ENCODE assay signal across 9 mouse cellular contexts in genomic region chr12:79880346-79880745, GRCm38 (mm10).
DNase-seq lines count a peak whose midpoint lies in the region; ATAC-seq and TF ChIP-seq lines count a peak whose summit lies in the region.
"Had no signal": no experiment of that assay in that cellular context is flagged by ENCODE, and none has a peak within 500 bp of the region (broad histone marks: within the 10 kb centered on the region; RNA-seq: fewer than 3 reads in every experiment).

No protein-coding gene starts in this region.

- peak overlapping the region; percentile 91 for H3K27ac ChIP-seq in gastrocnemius, adult 2 months
- peak overlapping the region; percentile 91 for H3K27ac ChIP-seq in midbrain, embryonic 10.5 days (replicated peaks)
- H3K27ac ChIP-seq in midbrain, postnatal 0 days (ENCODE audit: low read depth, low read length): no peak overlapping the region
- peak overlapping the region; percentile 37; the same call in 1 of the 2 replicates for H3K27ac ChIP-seq in intestine, postnatal 0 days (ENCODE audit: low read depth, low read length)
- H3K27ac ChIP-seq in stomach, embryonic 16.5 days (ENCODE audit: low read length): peak overlapping the region; percentile 80

- H3K9me3 ChIP-seq in midbrain, embryonic 10.5 days (replicated peaks): 0 out of 2 replicates have a peak, but pooled peaks cover 5% of the 10 kb centered on the region
- no peaks in the 10 kb centered on the region for H3K9me3 ChIP-seq in midbrain, postnatal 0 days (ENCODE audit: low read length)
- no peaks in the 10 kb centered on the region for H3K9me3 ChIP-seq in intestine, postnatal 0 days (ENCODE audit: control insufficient read depth)
- H3K9me3 ChIP-seq in stomach, embryonic 16.5 days (replicated peaks; ENCODE audit: control insufficient read depth, low read length): peaks cover 7% of the 10 kb centered on the region; the same call in 1 of the 2 replicates

- no peak overlapping the region for H3K9ac ChIP-seq in midbrain, postnatal 0 days (replicated peaks; ENCODE audit: low read length, poor library complexity, severe bottlenecking)
- H3K9ac ChIP-seq in intestine, postnatal 0 days (ENCODE audit: low read depth, low read length): no peak overlapping the region
- H3K9ac ChIP-seq in stomach, embryonic 16.5 days (ENCODE audit: low read length): peak overlapping the region; percentile 47; the same call in 1 of the 2 replicates

- no peak overlapping the region for H3K4me2 ChIP-seq in midbrain, postnatal 0 days (ENCODE audit: low read depth, low read length, poor library complexity, severe bottlenecking)
- no peak overlapping the region for H3K4me2 ChIP-seq in intestine, postnatal 0 days (replicated peaks; ENCODE audit: low read depth)
- no peak overlapping the region for H3K4me2 ChIP-seq in stomach, embryonic 16.5 days (ENCODE audit: low read depth, low read length)

- no peak for TF ChIP-seq CTCF in gastrocnemius, adult 2 months (IDR thresholded peaks at IDR 0.05)
- no peak for TF ChIP-seq CTCF in midbrain, postnatal 0 days (IDR thresholded peaks at IDR 0.05)
- TF ChIP-seq CTCF in intestine, postnatal 0 days (IDR thresholded peaks at IDR 0.05; ENCODE audit: low read depth): no peak

- H3K4me3 ChIP-seq in gastrocnemius, adult 2 months: peak overlapping the region; percentile 54; the same call in 1 of the 2 replicates
- no peak overlapping the region for H3K4me3 ChIP-seq in midbrain, embryonic 10.5 days
- no peak overlapping the region for H3K4me3 ChIP-seq in midbrain, postnatal 0 days (ENCODE audit: low read depth, low read length)
- no peak overlapping the region for H3K4me3 ChIP-seq in intestine, postnatal 0 days (ENCODE audit: low read depth, low read length)
- H3K4me3 ChIP-seq in stomach, embryonic 16.5 days (replicated peaks; ENCODE audit: low read length): no peak overlapping the region
- H3K4me3 ChIP-seq: megakaryocyte, embryonic 14.5 days had no signal

- no peak for ATAC-seq in midbrain, postnatal 0 days (ENCODE audit: low FRiP score)
- ATAC-seq in intestine, postnatal 0 days: no peak
- no peak for ATAC-seq in stomach, embryonic 16.5 days (ENCODE audit: insufficient read depth, low FRiP score)
- ATAC-seq in erythroblast, adult 5-6 weeks (replicated peaks; ENCODE audit: low FRiP score, poor library complexity, severe bottlenecking): no peak

- WGBS in midbrain, embryonic 10.5 days: 84% methylated on average over 4 of the region's 4 CpGs
- WGBS in midbrain, postnatal 0 days: 52% methylated on average over 4 of the region's 4 CpGs
- 77% methylated on average over 4 of the region's 4 CpGs for WGBS in intestine, postnatal 0 days
- 62% methylated on average over 4 of the region's 4 CpGs for WGBS in stomach, embryonic 16.5 days

- DNase-seq in gastrocnemius, adult 2 months: no peak
- DNase-seq in gastrocnemius, postnatal 10 days: no peak
- DNase-seq in midbrain, embryonic 10.5 days (ENCODE audit: low spot score): no peak
- DNase-seq in midbrain, postnatal 0 days (ENCODE audit: low spot score): no peak
- no peak for DNase-seq in B cell, adult 2 months

- intact Hi-C loops in gastrocnemius, adult 2 months (cut with DNase I): loop anchor here (10.0 kb wide), 1 partner anchor 346 kb away; no protein-coding TSS in a partner anchor

- H3K27me3 ChIP-seq in midbrain, embryonic 10.5 days (ENCODE audit: low read depth, poor library complexity, severe bottlenecking): 0 out of 2 replicates have a peak, but pooled peaks cover 3% of the 10 kb centered on the region
- H3K27me3 ChIP-seq in midbrain, postnatal 0 days (ENCODE audit: insufficient read depth, low read length): no peaks in the 10 kb centered on the region
- no peaks in the 10 kb centered on the region for H3K27me3 ChIP-seq in intestine, postnatal 0 days (replicated peaks; ENCODE audit: control insufficient read depth, insufficient read depth, low read length)
- no peaks in the 10 kb centered on the region for H3K27me3 ChIP-seq in stomach, embryonic 16.5 days (ENCODE audit: control insufficient read depth, insufficient read depth, low read length)

- H3K36me3 ChIP-seq in midbrain, embryonic 10.5 days: no peaks in the 10 kb centered on the region
- no peaks in the 10 kb centered on the region for H3K36me3 ChIP-seq in midbrain, postnatal 0 days (ENCODE audit: insufficient read depth, low read length)
- no peaks in the 10 kb centered on the region for H3K36me3 ChIP-seq in intestine, postnatal 0 days (ENCODE audit: control insufficient read depth, insufficient read depth)
- no peaks in the 10 kb centered on the region for H3K36me3 ChIP-seq in stomach, embryonic 16.5 days (ENCODE audit: control insufficient read depth, insufficient read depth, low read length)

- peaks cover 35% of the 10 kb centered on the region for H3K4me1 ChIP-seq in midbrain, embryonic 10.5 days
- H3K4me1 ChIP-seq in midbrain, postnatal 0 days (ENCODE audit: insufficient read depth, low read length): peaks cover 8% of the 10 kb centered on the region; the same call in 1 of the 2 replicates
- H3K4me1 ChIP-seq in intestine, postnatal 0 days (replicated peaks; ENCODE audit: control insufficient read depth, insufficient read depth, low read length): no peaks in the 10 kb centered on the region; the same call in 1 of the 2 replicates
- peaks cover 27% of the 10 kb centered on the region for H3K4me1 ChIP-seq in stomach, embryonic 16.5 days (ENCODE audit: control insufficient read depth, insufficient read depth, low read length)
